Mouse (Mus musculus) layer of hippocampus, adult 9-10 months (tissue): ENCODE results near the gene Ddx27.

Source experiments
- DNase-seq: peaks from one replicate; pipeline ENCODE4 v3.0.0; 2022; ENCODE audit warnings: low spot score

Ddx27 gene

DNA sequence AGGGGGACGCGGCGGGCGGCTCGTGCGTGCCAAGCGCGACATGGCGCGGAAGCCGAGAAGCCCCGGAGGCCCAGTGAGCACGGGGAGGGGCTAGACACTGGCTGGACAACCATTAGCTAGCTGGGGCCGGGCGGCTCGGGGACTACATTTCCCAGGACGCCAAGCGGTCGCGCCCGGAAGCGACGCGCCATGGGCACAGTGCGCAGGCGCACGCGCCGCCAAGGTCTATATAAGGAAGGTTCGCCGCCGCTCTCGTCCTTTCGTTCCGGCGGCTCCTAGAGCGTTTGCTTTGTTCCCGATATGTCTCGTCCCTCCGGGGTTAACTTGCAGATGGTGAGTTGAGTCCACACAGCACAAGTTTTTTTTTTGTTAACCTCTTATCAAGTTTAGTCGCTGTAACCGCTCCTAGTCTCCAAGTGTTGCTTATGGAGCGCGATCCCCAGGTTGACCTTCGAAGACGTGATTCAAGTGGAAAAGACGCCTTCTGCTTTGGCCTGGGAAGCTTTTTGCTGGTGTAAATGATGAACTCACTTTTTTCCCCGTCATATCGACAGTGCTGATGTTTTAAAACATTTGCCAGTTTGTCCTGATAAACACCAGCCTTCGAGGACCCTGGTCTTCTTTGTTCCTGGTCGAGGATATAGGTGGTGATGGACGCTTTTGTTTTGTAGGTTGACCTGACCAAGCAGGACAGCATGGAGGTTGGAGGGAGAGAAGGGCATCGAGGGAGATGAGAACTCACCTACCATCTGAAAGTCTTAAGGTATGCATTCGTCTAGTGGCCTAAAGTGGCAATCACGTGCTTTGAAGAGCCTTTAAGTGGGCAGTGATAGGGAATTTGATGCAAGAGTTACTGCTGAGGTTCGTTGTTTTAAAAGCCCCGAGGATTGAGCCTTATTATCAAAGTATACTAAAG is 48.2 kb downstream of the Ddx27 start, which contains the start of gene Znfx1:
Gene Znfx1, minus strand, starts transcription at position 51 of the 916 bp plus-strand sequence.
- DNase-seq = peak; percentile 95

DNA sequence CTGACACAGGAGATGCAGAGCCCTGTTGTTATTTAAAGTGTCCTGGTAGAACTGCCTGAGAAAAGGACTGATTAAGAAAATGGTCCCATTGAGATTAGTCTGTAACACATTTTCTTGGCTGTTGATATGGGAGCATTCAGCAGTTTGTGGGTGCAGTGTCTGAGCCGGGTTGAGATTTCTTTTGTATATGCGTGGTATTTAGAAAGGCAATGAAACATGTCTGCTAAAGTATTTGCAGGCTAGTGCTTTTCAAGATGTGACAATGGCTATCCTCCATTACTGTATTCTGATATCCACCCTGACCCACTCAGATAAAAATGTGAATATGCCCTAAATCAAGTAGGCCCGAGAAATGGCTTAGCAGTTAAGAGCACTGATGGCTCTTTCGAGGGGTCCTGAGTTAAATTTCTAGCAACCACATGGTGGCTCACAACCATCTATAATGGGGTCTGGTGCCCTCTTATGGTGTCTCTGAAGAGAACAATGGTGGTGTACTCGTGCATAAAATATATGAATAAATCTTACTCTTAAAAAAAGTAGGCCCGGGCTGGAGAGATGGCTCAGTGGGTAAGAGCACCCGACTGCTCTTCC is 49.0 kb downstream of the Ddx27 start:
- DNase-seq = no peak

DNA sequence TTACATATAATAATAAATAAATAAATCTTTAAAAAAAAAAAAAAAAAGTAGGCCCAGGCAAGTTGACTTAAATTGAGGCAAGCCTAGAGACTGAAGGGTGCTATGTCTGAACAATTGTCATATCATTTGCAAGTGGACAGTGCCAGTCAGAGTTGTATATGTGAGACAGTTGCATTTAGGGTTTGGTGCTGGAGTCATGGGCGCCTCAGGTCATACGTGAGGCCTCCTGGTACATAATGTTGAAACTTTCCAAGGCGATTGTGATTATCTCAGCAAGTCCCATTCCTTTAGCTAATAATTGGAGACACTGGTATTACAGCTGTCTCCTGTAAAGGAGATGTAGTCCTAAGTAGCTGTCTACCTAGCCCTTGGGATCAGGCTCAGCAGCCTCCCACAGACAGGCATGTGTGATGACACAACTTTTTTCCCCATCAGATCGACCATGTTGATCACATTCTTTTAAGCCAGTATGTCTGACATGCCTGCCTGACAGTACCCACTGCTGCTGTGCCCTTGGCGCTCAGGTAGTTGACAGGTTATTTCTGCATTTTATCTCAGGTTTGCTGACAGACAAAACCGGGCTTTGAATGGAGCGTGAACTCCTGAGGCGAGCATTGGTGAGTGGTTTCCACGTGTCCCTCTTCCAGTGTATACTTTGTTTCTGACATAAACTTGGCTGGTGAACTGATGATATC is 49.8 kb downstream of the Ddx27 start:
- no peak for DNase-seq

DNA sequence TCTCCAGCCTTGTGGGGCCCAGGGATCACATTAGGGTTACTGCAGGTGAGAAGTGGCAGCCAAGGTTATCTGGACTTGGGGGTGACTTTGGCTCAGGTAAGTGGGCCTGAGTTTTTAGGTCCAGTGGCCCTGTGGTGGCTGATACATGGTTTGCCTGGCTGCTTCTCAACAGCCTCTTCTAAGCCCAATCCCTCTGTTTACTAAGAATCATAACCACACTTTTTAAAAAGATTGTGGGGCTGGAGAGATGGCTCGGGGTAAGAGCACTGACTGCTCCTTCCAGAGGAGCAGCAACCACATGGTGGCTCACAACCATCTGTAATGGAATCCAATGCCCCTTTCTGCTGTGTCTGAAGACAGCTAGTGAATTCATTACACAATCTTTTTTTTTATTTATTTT is 51.0 kb downstream of the Ddx27 start:
- no peak for DNase-seq

DNA sequence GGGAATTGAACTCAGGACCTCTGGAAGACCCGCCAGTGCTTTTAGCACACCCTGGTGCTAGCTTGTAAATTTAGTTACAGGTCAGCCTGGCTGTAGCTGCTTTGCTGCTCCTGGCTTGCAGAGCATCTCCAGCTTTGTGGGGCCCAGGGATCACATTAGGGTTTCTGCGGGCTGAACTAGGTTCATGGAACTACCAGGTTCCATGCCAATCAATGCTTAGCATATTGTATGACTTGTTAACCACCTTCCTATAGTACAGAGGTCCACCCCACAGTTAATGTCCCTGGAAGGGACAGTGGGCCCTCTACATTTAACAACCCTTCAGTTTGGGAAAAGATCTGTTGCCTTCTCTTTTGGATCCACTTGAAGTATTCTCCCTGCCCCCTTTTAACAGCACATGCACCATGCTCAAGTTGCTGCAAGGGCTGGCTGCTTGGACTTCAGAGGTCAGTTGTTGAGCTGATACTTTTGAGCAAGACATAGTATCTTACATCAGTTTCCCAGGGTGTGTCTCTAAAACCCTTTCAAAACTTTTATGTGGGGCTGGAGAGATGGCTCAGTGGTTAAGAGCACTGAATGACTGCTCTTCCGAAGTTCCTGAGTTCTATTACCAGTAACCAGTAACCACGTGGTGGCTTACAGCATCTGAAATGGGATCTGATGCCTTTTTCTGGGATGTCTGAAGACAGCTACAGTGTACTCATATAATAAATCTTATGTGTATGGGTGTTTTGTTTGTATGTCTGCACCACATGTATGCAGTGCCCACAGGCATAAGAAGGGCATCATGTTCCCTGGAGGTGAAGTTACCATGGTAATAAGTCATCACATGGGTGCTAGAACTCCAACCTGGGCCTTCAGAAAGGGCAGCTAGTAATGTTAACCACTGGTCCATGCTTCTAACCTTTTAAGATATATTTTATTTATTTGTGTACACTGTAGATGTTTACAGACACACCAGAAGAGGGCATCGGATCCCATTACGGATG is 51.8 kb downstream of the Ddx27 start:
- DNase-seq = no peak

DNA sequence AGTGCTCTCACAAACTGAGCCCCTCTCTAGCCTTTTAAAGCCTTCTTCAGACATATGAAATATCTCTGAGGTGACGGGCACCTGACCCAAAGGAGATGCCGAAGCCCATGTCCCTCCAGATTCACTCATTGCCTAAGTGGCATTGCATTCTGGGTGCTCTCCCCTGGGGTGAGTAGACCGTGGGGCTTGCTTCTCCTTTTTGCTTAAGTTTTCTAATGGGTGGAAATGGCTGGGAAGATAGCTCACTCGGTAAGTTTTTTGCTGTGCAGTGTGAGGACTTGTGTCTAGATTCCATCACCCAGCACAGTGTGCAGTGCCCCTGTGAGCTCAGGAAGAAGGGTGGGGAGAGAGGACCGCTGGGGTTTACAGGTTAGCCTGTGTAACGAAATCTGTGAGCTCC is 52.6 kb downstream of the Ddx27 start:
- no peak for DNase-seq

DNA sequence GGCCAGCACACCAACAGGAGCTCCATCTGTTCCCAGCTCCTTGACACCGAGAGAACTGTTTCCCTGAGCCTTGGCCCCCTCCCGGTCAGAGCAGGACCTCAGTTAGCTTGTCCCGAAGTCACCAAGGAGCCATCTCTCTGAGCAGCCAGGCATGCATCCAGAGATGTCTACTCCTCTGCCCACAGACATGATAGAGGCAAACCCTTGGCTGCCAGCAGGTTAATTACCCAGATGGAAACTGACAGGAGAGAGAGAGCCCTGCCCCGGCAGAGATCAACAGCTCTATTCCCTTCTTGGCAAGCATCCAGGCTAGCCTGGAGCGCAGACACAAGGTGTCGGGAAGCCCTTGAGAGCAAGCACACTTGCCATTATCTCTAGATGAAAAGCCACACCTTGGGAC is 55.3 kb downstream of the Ddx27 start:
- DNase-seq = no peak

DNA sequence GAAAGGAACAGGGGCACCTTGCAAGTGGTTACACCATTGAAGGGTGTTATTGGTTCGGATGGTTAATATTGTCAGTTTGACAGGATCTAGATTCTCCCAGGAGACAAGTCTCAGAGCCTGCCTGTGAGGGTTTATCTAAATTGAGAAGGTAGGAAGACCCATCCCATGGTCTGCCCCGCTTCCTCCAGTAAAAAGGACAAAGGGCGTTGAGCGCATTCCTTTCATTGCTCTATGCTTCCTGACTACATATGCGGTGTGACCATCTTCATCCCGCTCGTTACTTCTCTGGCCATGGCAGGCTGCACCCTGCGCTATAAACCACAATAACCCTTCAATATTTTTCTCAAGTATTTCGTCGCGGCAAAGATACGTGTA is 56.3 kb downstream of the Ddx27 start:
- no peak for DNase-seq

DNA sequence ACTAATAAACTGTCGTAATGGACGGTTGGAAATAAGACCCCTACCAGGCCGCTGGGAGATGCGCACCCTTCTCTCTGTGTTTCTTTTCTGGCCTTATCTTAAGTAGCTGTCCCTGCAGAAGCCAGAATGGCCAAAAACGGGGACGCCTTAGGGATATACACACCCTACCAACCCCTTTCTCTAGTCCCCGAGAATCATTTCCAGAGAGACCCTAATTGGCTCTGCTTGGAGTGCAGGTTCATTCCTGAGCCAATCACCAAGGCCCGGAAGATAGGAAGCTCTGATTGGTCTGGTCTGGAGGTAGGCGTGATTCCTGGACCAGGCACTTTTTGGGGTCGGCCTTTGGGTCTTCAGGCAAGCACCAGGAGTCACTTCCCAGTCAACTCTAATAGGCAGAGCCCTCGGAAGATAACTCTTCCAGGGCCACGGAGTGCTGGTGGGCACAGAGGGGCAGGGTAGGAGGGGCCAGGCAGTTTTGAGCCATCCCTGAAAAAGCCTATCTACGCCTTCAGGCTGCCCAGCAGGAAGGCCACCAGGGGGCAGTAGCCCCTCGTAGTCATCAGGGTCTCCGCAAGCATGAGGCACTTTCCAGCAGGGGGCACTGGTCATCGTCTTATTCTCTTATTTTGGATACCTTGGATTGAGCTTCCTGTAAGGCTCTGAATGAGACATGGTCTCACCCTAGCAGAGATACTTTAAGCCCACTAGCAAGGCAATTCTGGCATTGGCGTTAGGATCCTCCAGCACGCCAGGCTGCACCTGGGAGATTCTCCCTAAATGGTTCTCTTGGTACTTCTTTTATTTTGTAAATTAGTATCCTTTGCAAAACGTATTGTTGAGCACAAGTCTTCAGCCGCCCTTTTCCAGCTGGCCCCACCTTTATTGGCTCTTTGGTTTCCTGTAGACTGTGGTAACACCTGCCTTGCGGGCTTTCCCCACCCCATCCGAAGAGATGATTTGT is 56.9 kb downstream of the Ddx27 start:
- peak; percentile 98 for DNase-seq

DNA sequence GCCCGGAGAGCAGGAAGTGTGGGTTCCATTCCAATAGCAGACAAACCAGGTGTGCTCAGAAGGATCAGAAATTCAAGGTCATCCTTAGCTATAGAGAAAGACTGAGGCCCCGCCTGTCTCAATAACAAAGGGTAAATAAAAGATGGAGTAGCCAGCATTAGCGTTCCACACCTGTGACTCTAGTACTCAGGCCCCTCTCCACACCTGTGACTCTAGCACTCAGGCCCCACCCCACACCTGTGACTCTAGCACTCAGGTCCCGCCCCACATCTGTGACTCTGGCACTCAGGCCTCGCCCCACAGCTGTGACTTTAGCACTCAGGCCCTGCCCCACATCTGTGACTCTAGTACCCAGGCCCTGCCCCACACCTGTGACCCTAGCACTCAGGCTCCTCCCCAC is 59.6 kb downstream of the Ddx27 start:
- DNase-seq = no peak

DNA sequence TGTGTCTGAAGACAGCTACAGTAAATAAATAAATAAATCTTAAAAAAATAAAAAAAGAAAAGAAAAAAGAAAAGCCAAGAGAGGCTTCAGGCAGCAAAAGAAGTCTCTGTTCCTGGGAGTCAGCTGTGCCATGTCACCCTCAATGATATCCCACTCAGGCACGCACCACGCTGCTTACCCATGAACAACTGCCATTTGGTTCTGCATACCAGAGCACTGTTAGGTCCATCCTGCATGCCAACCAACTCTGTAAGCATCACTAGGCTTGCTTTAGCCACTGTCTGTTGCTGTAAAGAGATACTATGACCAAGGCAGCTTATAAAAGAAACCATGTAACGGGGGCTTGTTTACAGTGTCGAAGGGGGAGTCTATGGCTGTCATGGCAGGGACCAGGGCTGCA is 61.4 kb downstream of the Ddx27 start:
- no peak for DNase-seq

DNA sequence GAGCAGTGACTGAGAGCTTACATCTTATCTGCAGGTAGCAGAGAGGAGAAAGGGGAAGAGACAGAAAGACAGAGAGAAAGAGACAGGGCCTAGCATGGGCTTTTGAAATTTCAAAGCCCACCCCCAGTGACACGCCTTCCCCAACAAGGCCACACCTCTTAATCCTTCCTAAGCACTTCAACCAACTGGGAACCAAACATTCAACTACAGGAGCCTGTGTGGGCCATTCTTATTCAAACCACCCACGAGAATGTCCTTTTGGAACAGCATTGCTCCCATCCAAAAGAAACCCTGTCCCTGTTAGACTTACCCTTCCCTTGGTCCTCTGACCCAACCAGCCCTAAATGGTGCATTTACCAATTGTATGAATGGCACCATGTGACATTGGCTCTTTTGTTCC is 61.8 kb downstream of the Ddx27 start:
- DNase-seq = no peak

DNA sequence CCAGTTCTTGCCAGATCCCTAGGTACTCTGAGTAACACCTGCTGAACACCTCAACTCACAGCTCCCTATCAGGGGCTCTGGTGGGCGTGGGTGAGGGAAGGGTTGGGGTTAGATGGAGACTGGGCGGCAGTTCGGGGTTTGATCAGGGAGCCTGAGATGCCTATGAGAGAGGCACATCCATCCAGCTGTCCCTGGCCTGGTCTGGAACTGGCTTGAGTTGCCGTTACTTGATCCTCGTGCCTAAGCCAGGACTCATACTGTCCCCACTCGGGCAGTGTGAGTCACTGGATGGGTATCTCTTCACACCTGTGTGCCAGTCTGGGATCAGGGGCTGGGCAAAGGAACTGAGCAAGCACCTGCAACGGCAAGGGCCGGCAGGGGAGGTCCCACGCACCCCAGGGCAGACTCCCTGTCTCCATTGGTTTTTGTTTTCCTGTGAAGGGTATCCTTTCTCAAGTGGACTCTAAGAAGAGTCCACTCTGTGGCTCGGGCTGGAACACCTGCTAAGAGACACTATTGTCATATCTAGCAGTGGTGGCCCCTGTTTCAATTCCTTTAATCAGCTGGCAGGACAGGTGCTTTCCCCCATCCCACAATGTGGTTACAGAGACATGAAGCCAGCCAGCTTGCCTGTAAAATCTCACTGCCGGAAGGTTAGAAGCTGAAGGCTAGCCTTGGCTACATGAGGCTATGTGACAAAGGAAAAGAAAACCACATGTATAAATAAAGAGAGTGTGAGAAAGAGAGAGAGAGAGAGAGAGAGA is 62.4 kb downstream of the Ddx27 start:
- DNase-seq = no peak

DNA sequence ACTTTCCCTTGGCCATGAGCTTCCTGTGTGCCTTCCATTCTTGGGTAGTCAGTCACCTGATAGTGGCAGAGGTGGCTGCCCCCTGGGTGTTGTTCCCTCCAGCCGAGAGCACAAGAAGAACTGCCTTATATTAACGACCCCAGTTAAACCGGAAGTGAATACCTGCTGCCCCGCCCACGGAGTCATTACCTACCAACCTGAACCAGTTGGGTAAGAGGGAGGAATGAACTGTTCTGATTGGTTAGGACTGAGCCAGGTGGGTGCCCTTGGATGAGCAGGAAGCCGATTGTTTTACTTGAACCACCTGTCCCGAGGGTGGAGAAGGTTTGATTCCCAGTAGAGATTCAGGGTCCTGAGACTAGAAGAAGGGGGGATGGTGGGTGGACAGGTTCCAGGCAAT is 63.5 kb downstream of the Ddx27 start:
- DNase-seq = no peak

DNA sequence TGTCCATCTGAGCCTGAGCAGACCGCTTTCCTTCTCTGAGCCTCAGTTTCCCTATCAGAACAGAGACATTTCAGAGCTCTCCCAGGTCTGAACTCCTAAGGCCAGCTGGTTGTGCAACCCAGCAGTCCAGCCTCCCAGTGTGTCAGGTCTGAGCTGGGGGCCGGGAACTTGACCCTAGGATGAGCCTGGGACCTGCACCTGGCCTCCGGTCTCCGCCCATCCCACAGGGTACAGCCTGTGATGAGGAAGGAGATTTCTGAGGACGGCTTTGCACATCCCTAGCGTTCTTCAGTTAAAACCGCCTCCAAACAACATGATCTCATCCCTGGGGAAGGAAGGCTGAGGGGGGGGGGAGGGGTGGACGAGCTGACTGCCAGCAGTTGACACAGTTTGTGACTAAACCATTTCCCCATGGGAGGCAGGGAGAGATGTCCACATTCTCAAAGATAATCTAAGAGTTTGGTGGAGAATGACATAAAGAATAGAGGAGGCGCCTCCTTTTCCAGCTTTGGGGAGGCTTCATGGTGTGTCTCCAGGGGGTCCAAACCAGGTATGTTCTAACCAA is 64.0 kb downstream of the Ddx27 start:
- DNase-seq = no peak

DNA sequence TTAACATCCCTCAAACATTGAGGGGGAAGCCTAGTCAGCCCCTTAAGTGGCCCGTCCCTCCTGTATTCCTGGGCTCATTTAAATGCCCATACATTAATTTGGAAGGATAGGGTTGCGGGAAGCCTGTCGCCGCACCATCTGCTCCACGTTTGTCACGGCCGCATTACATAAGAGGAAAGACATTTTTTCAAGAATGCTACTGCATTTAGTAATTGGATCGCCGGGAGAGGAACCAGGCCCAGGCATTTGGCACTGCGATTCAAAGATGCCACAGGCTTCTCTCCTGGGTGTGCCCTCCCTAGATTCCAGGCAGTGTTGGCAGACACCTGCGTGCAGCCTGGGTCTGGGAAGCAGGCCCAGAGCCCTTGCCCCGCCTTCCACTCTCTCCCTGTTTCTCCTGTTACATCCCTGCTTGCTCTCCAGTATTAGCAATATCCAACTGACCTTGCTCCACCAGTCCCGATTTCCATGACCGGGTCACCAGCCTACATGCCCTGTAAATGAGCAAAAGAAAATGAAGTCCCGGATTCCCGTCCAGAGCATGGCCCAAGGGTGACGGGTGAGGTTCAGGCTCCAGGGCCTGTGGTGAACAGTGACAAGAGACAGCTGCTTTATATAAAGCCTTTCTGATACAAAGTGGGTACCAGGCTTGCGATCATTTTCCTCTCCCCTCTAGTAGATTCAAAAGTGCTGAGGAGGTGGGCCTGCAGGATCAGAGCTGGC is 64.7 kb downstream of the Ddx27 start:
- DNase-seq = no peak

DNA sequence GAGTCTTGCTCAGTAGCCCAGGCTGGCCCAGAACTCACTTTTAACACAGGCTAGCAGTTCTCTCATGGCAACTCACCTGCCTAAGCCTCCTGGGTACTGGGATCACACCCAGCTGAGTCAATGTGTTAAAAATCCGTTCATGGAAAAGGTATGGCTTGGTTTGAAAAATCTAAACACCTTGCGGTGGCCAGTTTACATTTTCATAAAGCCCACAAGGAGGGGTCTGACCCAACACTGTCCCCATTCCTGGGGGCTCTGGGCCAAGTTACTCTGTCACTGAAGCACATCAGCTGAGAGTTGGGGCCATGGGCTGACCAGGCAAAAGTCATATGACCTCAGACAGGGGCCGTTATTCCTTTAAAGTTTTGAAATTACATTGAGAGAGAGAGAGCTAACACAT is 65.4 kb downstream of the Ddx27 start:
- DNase-seq = no peak

DNA sequence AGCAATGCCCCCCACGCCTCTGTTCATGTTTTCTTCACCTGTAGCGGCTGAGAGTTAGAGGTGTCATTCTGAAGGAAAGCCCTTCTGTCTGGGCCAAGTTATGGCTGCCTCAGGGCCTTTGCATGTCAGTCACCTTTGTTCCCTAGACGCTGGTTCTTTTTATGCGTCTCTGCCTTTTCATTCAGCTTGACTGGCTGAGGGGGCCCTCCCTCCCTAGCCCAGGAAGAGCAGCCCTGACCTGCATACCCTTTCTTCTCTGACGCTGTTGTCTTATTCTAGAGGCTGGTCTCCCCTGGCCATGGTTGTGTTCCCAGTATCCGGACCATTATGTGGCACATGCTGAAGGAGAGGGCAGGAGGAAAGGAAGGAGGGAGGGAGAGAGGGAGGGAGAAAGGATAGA is 66.1 kb downstream of the Ddx27 start:
- no peak for DNase-seq

DNA sequence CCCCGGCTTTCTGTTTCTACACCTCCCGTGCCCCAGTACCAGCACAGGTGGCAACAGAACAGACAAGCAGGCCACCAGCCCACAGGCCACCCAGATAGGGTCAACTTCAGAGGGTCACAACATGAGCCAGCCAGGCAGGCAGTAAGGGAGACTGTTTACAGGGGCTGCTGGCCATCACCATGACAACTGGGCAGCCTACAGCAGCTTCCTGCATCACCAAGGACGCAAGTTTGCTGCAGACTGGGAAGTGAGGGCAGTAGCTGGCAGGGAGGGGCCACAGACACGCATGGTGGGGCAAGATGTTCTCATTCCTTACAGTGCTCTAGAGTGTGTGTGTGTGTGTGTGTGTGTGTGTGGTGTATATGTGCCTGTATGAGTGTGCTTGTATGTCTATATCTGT is 66.6 kb downstream of the Ddx27 start:
- no peak for DNase-seq
